Mouse (Mus musculus): ENCODE data around the gene Mlst8.

Gene Mlst8

GRCm38 (mm10) chr17:24513609-24514008 lies 34.7 kb upstream of the Mlst8 start:
- TF ChIP-seq CTCF (conservative IDR thresholded peaks at IDR 0.05; ENCODE audit: low read length) (peak; percentile 73), NANOG (IDR thresholded peaks at IDR 0.05; ENCODE audit: borderline replicate concordance, low read length) (no peak), POU5F1 (IDR thresholded peaks at IDR 0.05; ENCODE audit: borderline replicate concordance, low read length) (no peak)
- H3K36me3 ChIP-seq (ENCODE audit: insufficient read depth, low read length), result peaks cover 98% of the 10 kb centered on the region
- H3K4me1 ChIP-seq (replicated peaks; ENCODE audit: low read depth, low read length), result peaks cover 46% of the 10 kb centered on the region
- H3K27me3 ChIP-seq (ENCODE audit: insufficient read depth, low read length), result no peaks in the 10 kb centered on the region
- no peaks in the 10 kb centered on the region for H3K9me3 ChIP-seq (ENCODE audit: low read length)
- 0 out of 2 replicates have a peak overlapping the region, but pooled peaks have one; percentile 45 for H3K4me3 ChIP-seq (replicated peaks; ENCODE audit: low read length)

GRCm38 (mm10) chr17:24507806-24508460 lies 29.1 kb upstream of the Mlst8 start:
- H3K4me3 ChIP-seq (replicated peaks; ENCODE audit: low read length), result no peak overlapping the region
- H3K4me1 ChIP-seq (replicated peaks; ENCODE audit: low read depth, low read length), result peaks cover 52% of the 10 kb centered on the region
- H3K9me3 ChIP-seq (ENCODE audit: low read length), result no peaks in the 10 kb centered on the region
- TF ChIP-seq POU5F1 (IDR thresholded peaks at IDR 0.05; ENCODE audit: borderline replicate concordance, low read length), result no peak
- TF ChIP-seq NANOG (IDR thresholded peaks at IDR 0.05; ENCODE audit: borderline replicate concordance, low read length), result no peak
- TF ChIP-seq CTCF (conservative IDR thresholded peaks at IDR 0.05; ENCODE audit: low read length), result no peak
- H3K27me3 ChIP-seq (ENCODE audit: insufficient read depth, low read length), result peaks cover 45% of the 10 kb centered on the region
- peaks cover 52% of the 10 kb centered on the region for H3K36me3 ChIP-seq (ENCODE audit: insufficient read depth, low read length)

GRCm38 (mm10) chr17:24507129-24507664 lies 28.3 kb upstream of the Mlst8 start:
- H3K27me3 ChIP-seq (ENCODE audit: insufficient read depth, low read length), result peaks cover 48% of the 10 kb centered on the region

GRCm38 (mm10) chr17:24506332-24507070 lies 27.6 kb upstream of the Mlst8 start:
- Histone ChIP-seq H3K9me3 (ENCODE audit: low read length) (no peaks in the 10 kb centered on the region), H3K27me3 (ENCODE audit: insufficient read depth, low read length) (peaks cover 48% of the 10 kb centered on the region), H3K36me3 (ENCODE audit: insufficient read depth, low read length) (peaks cover 39% of the 10 kb centered on the region), H3K4me1 (replicated peaks; ENCODE audit: low read depth, low read length) (peaks cover 61% of the 10 kb centered on the region), H3K4me3 (replicated peaks; ENCODE audit: low read length) (peak overlapping the region; percentile 72)
- no peak for TF ChIP-seq POU5F1 (IDR thresholded peaks at IDR 0.05; ENCODE audit: borderline replicate concordance, low read length)
- no peak for TF ChIP-seq CTCF (conservative IDR thresholded peaks at IDR 0.05; ENCODE audit: low read length)
- no peak for TF ChIP-seq NANOG (IDR thresholded peaks at IDR 0.05; ENCODE audit: borderline replicate concordance, low read length)

More at GRCm38 (mm10) chr17:24507129-24507664, 28.3 kb upstream of the Mlst8 start:
- Histone ChIP-seq H3K9me3 (ENCODE audit: low read length) (no peaks in the 10 kb centered on the region), H3K4me3 (replicated peaks; ENCODE audit: low read length) (peak overlapping the region; percentile 72), H3K4me1 (replicated peaks; ENCODE audit: low read depth, low read length) (peaks cover 54% of the 10 kb centered on the region), H3K36me3 (ENCODE audit: insufficient read depth, low read length) (peaks cover 46% of the 10 kb centered on the region)
- no peak for TF ChIP-seq NANOG (IDR thresholded peaks at IDR 0.05; ENCODE audit: borderline replicate concordance, low read length)
- TF ChIP-seq POU5F1 (IDR thresholded peaks at IDR 0.05; ENCODE audit: borderline replicate concordance, low read length), result no peak
- TF ChIP-seq CTCF (conservative IDR thresholded peaks at IDR 0.05; ENCODE audit: low read length), result no peak

GRCm38 (mm10) chr17:24505286-24505955 lies 26.5 kb upstream of the Mlst8 start:
- Histone ChIP-seq H3K36me3 (ENCODE audit: insufficient read depth, low read length) (peaks cover 28% of the 10 kb centered on the region), H3K4me3 (replicated peaks; ENCODE audit: low read length) (peak overlapping the region; percentile 64), H3K9me3 (ENCODE audit: low read length) (no peaks in the 10 kb centered on the region), H3K27me3 (ENCODE audit: insufficient read depth, low read length) (peaks cover 48% of the 10 kb centered on the region), H3K4me1 (replicated peaks; ENCODE audit: low read depth, low read length) (peaks cover 61% of the 10 kb centered on the region)
- TF ChIP-seq POU5F1 (IDR thresholded peaks at IDR 0.05; ENCODE audit: borderline replicate concordance, low read length) (no peak), NANOG (IDR thresholded peaks at IDR 0.05; ENCODE audit: borderline replicate concordance, low read length) (no peak), CTCF (conservative IDR thresholded peaks at IDR 0.05; ENCODE audit: low read length) (no peak)

GRCm38 (mm10) chr17:24504085-24504484 lies 25.2 kb upstream of the Mlst8 start:
- TF ChIP-seq CTCF (conservative IDR thresholded peaks at IDR 0.05; ENCODE audit: low read length) (no peak), POU5F1 (IDR thresholded peaks at IDR 0.05; ENCODE audit: borderline replicate concordance, low read length) (no peak), NANOG (IDR thresholded peaks at IDR 0.05; ENCODE audit: borderline replicate concordance, low read length) (no peak)
- peaks cover 15% of the 10 kb centered on the region for H3K36me3 ChIP-seq (ENCODE audit: insufficient read depth, low read length)
- H3K9me3 ChIP-seq (ENCODE audit: low read length), result no peaks in the 10 kb centered on the region
- peak overlapping the region; percentile 64 for H3K4me3 ChIP-seq (replicated peaks; ENCODE audit: low read length)
- H3K27me3 ChIP-seq (ENCODE audit: insufficient read depth, low read length), result peaks cover 48% of the 10 kb centered on the region
- H3K4me1 ChIP-seq (replicated peaks; ENCODE audit: low read depth, low read length), result peaks cover 60% of the 10 kb centered on the region

GRCm38 (mm10) chr17:24502208-24502607 lies 23.3 kb upstream of the Mlst8 start:
- no peaks in the 10 kb centered on the region for H3K9me3 ChIP-seq (ENCODE audit: low read length)
- H3K27me3 ChIP-seq (ENCODE audit: insufficient read depth, low read length), result peaks cover 46% of the 10 kb centered on the region
- no peaks in the 10 kb centered on the region for H3K36me3 ChIP-seq (ENCODE audit: insufficient read depth, low read length)
- TF ChIP-seq POU5F1 (IDR thresholded peaks at IDR 0.05; ENCODE audit: borderline replicate concordance, low read length) (no peak), NANOG (IDR thresholded peaks at IDR 0.05; ENCODE audit: borderline replicate concordance, low read length) (no peak), CTCF (conservative IDR thresholded peaks at IDR 0.05; ENCODE audit: low read length) (peak; percentile 40)
- H3K4me1 ChIP-seq (replicated peaks; ENCODE audit: low read depth, low read length), result peaks cover 42% of the 10 kb centered on the region
- no peak overlapping the region for H3K4me3 ChIP-seq (replicated peaks; ENCODE audit: low read length)

- TF ChIP-seq CTCF (conservative IDR thresholded peaks at IDR 0.05; ENCODE audit: low read length) (no peak), NANOG (IDR thresholded peaks at IDR 0.05; ENCODE audit: borderline replicate concordance, low read length) (no peak), POU5F1 (IDR thresholded peaks at IDR 0.05; ENCODE audit: borderline replicate concordance, low read length) (no peak)
- Histone ChIP-seq H3K27me3 (ENCODE audit: insufficient read depth, low read length) (peaks cover 4% of the 10 kb centered on the region), H3K4me1 (replicated peaks; ENCODE audit: low read depth, low read length) (peaks cover 11% of the 10 kb centered on the region), H3K36me3 (ENCODE audit: insufficient read depth, low read length) (no peaks in the 10 kb centered on the region), H3K4me3 (replicated peaks; ENCODE audit: low read length) (no peak overlapping the region), H3K9me3 (ENCODE audit: low read length) (no peaks in the 10 kb centered on the region)
These were observed 17.1 kb upstream of the Mlst8 start for GRCm38 (mm10) chr17:24496026-24496425.
